Mouse (Mus musculus) thymus, adult 2 months (tissue): Measurements from ENCODE around the gene Kalrn.

Experiments
- CTCF ChIP-seq: fragments of 200-500 bp; IDR thresholded peaks from 2 replicates; pipeline ENCODE4 v1.5.1; 2012; ENCODE audit warnings: mild to moderate bottlenecking, control low read depth, low read length, moderate library complexity, borderline replicate concordance; ENCODE audit not compliant: control insufficient read depth, poor library complexity, insufficient read depth; ENCODE audit errors: extremely low read depth
- POLR2A ChIP-seq: fragments of 200-500 bp; IDR thresholded peaks from 2 replicates; pipeline ENCODE4 v1.6.1; 2012; ENCODE audit warnings: mild to moderate bottlenecking, low read length, control low read depth, moderate library complexity; ENCODE audit not compliant: control insufficient read depth, poor library complexity, insufficient read depth; ENCODE audit errors: extremely low read depth

- TF ChIP-seq POLR2A, result no peak
- TF ChIP-seq CTCF, result no peak
Observed at GRCm38 (mm10) chr16:34262731-34263460, 310.4 kb downstream of the Kalrn start.
